Mouse (Mus musculus): ENCODE results near the gene Atp2a1. TPM values are rescaled to one million over a fixed set of nuclear protein-coding genes. Genes with fewer than 3 reads are reported as not detected.
A peak's percentile ranks its signal among the peaks of the same experiment; 100 is the strongest.
"Not testable (repeated sequence)": the region's sequence is repeated elsewhere in the genome, so short reads cannot be mapped to it uniquely, and the experiment has no call there.

The Atp2a1 gene
- polyA plus RNA-seq, 1 experiment from 2014 or later, result 1.3 TPM

GRCm38 (mm10) chr7:126411061-126411460, 51.8 kb downstream of the Atp2a1 start:
- no peak for ATAC-seq (ENCODE audit: insufficient number of reproducible peaks, insufficient read depth, low FRiP score, low read depth)
- H3K4me2 ChIP-seq (ENCODE audit: low read length), result no peak overlapping the region
- no peaks in the 10 kb centered on the region for H3K9me3 ChIP-seq (ENCODE audit: control insufficient read depth, low read length)
- no peaks in the 10 kb centered on the region for H3K4me1 ChIP-seq (ENCODE audit: control insufficient read depth in 2 of 2, insufficient read depth in 2 of 2, low read length in 2 of 2)
- H3K27ac ChIP-seq (replicated peaks in 1 of 2; ENCODE audit: control insufficient read depth in 1 of 2, insufficient read depth in 1 of 2, low read depth in 2 of 2, low read length in 2 of 2), result no peak overlapping the region
- no peaks in the 10 kb centered on the region; the same call in 1 of the 2 replicates for H3K27me3 ChIP-seq (ENCODE audit: control insufficient read depth, insufficient read depth, low read length)
- H3K36me3 ChIP-seq (ENCODE audit: control insufficient read depth, insufficient read depth, low read length), result no peaks in the 10 kb centered on the region
- 85% methylated on average over 4 of the region's 4 CpGs for WGBS
- H3K4me3 ChIP-seq (ENCODE audit: control insufficient read depth in 1 of 2, insufficient read depth in 1 of 2, low read depth in 1 of 2, low read length in 2 of 2), result no peak overlapping the region
- H3K9ac ChIP-seq (ENCODE audit: low read length), result no peak overlapping the region

DNA sequence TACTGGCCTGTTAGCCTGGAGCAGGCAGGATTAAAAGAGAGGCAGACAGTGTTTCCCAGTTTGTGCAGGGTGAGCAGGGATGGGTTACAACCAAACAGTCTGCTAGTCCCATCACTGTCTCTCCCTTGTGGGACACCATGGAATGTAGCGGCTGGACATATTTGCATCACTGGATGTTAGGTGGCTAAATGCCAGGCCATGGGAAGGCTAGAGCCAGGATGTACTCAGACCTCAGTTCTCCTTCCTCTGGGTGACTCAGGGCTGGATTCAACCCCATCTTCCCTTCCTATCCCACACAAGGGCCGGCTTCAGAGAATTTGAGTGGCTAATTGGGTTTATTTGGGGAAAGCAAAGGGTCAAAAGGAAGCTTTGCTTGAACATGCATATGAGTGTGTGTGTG, 54.2 kb downstream of the Atp2a1 start:
- Histone ChIP-seq H3K9me3 (ENCODE audit: control insufficient read depth, low read length) (no peaks in the 10 kb centered on the region), H3K27me3 (ENCODE audit: control insufficient read depth, insufficient read depth, low read length) (no peaks in the 10 kb centered on the region; the same call in 1 of the 2 replicates), H3K27ac (replicated peaks in 1 of 2; ENCODE audit: control insufficient read depth in 1 of 2, insufficient read depth in 1 of 2, low read depth in 2 of 2, low read length in 2 of 2) (no peak overlapping the region), H3K4me1 (ENCODE audit: control insufficient read depth in 2 of 2, insufficient read depth in 2 of 2, low read length in 2 of 2) (no peaks in the 10 kb centered on the region), H3K4me2 (ENCODE audit: low read length) (no peak overlapping the region), H3K4me3 (ENCODE audit: control insufficient read depth in 1 of 2, insufficient read depth in 1 of 2, low read depth in 1 of 2, low read length in 2 of 2) (no peak overlapping the region), H3K36me3 (ENCODE audit: control insufficient read depth, insufficient read depth, low read length) (no peaks in the 10 kb centered on the region), H3K9ac (ENCODE audit: low read length) (no peak overlapping the region)
- no peak for ATAC-seq (ENCODE audit: insufficient number of reproducible peaks, insufficient read depth, low FRiP score, low read depth)
- WGBS, result 69% methylated on average over 2 of the region's 2 CpGs

DNA sequence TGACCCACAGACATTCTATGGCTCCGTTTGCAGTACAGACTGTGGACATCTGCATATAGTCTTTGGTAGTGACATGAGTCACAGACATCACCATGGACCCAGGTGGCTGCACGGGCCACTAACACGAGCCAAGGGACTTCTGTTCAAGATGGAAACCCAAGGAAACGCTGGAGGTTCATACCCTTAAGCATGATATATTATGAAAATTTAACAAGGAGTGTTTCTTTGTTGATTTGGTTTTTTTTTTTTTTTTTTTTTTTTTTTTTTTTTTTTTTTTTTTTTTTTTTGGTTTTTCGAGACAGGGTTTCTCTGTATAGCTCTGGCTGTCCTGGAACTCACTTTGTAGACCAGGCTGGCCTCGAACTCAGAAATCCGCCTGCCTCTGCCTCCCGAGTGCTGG, 60.4 kb downstream of the Atp2a1 start:
- 64% methylated on average over 6 of the region's 8 CpGs for WGBS
- ATAC-seq (ENCODE audit: insufficient number of reproducible peaks, insufficient read depth, low FRiP score, low read depth); H3K9me3 ChIP-seq (ENCODE audit: control insufficient read depth, low read length); H3K4me3 ChIP-seq (ENCODE audit: control insufficient read depth in 1 of 2, insufficient read depth in 1 of 2, low read depth in 1 of 2, low read length in 2 of 2); H3K27ac ChIP-seq (replicated peaks in 1 of 2; ENCODE audit: control insufficient read depth in 1 of 2, insufficient read depth in 1 of 2, low read depth in 2 of 2, low read length in 2 of 2); H3K27me3 ChIP-seq (ENCODE audit: control insufficient read depth, insufficient read depth, low read length); H3K4me2 ChIP-seq (ENCODE audit: low read length); H3K9ac ChIP-seq (ENCODE audit: low read length); H3K4me1 ChIP-seq (ENCODE audit: control insufficient read depth in 2 of 2, insufficient read depth in 2 of 2, low read length in 2 of 2); H3K36me3 ChIP-seq (ENCODE audit: control insufficient read depth, insufficient read depth, low read length): not testable (repeated sequence)

GRCm38 (mm10) chr7:126399548-126399947, 63.4 kb downstream of the Atp2a1 start:
- Histone ChIP-seq H3K27me3 (ENCODE audit: control insufficient read depth, insufficient read depth, low read length) (no peaks in the 10 kb centered on the region), H3K4me1 (ENCODE audit: control insufficient read depth in 2 of 2, insufficient read depth in 2 of 2, low read length in 2 of 2) (peaks cover 0 to 8% of the 10 kb centered on the region in 2 experiments; a peak in 3 of 4 replicates), H3K27ac (replicated peaks in 1 of 2; ENCODE audit: control insufficient read depth in 1 of 2, insufficient read depth in 1 of 2, low read depth in 2 of 2, low read length in 2 of 2) (no peak overlapping the region), H3K36me3 (ENCODE audit: control insufficient read depth, insufficient read depth, low read length) (no peaks in the 10 kb centered on the region), H3K4me2 (ENCODE audit: low read length) (no peak overlapping the region), H3K9me3 (ENCODE audit: control insufficient read depth, low read length) (no peaks in the 10 kb centered on the region), H3K9ac (ENCODE audit: low read length) (no peak overlapping the region), H3K4me3 (ENCODE audit: control insufficient read depth in 1 of 2, insufficient read depth in 1 of 2, low read depth in 1 of 2, low read length in 2 of 2) (no peak overlapping the region)
- ATAC-seq (ENCODE audit: insufficient number of reproducible peaks, insufficient read depth, low FRiP score, low read depth), result no peak
- WGBS, result 10% methylated on average over 5 of the region's 5 CpGs

- H3K4me2 ChIP-seq (ENCODE audit: low read length), result no peak overlapping the region
- 0 out of 2 replicates have a peak, but pooled peaks cover 4% of the 10 kb centered on the region for H3K36me3 ChIP-seq (ENCODE audit: control insufficient read depth, insufficient read depth, low read length)
- H3K9me3 ChIP-seq (ENCODE audit: control insufficient read depth, low read length), result no peaks in the 10 kb centered on the region
- no peak for ATAC-seq (ENCODE audit: insufficient number of reproducible peaks, insufficient read depth, low FRiP score, low read depth)
- 84% methylated on average over 4 of the region's 4 CpGs for WGBS
- no peak overlapping the region for H3K9ac ChIP-seq (ENCODE audit: low read length)
- H3K27me3 ChIP-seq (ENCODE audit: control insufficient read depth, insufficient read depth, low read length), result no peaks in the 10 kb centered on the region
- H3K4me1 ChIP-seq (ENCODE audit: control insufficient read depth in 2 of 2, insufficient read depth in 2 of 2, low read length in 2 of 2), result peaks cover 0 to 8% of the 10 kb centered on the region in 2 experiments; a peak in 3 of 4 replicates
- H3K4me3 ChIP-seq (ENCODE audit: control insufficient read depth in 1 of 2, insufficient read depth in 1 of 2, low read depth in 1 of 2, low read length in 2 of 2), result no peak overlapping the region
- no peak overlapping the region for H3K27ac ChIP-seq (replicated peaks in 1 of 2; ENCODE audit: control insufficient read depth in 1 of 2, insufficient read depth in 1 of 2, low read depth in 2 of 2, low read length in 2 of 2)
Measured at GRCm38 (mm10) chr7:126397822-126398221, 65.1 kb downstream of the Atp2a1 start.

- Histone ChIP-seq H3K9ac (ENCODE audit: low read length) (0 out of 2 replicates have a peak overlapping the region, but pooled peaks have one; percentile 31), H3K4me1 (ENCODE audit: control insufficient read depth in 2 of 2, insufficient read depth in 2 of 2, low read length in 2 of 2) (peaks cover 0 to 8% of the 10 kb centered on the region in 2 experiments; a peak in 3 of 4 replicates), H3K4me3 (ENCODE audit: control insufficient read depth in 1 of 2, insufficient read depth in 1 of 2, low read depth in 1 of 2, low read length in 2 of 2) (no peak overlapping the region; a peak in 1 of 4 replicates), H3K27ac (replicated peaks in 1 of 2; ENCODE audit: control insufficient read depth in 1 of 2, insufficient read depth in 1 of 2, low read depth in 2 of 2, low read length in 2 of 2) (peak overlapping the region in 1 of 2 experiments; percentile 44; a peak in 1 of 4 replicates), H3K4me2 (ENCODE audit: low read length) (peak overlapping the region; percentile 53), H3K36me3 (ENCODE audit: control insufficient read depth, insufficient read depth, low read length) (0 out of 2 replicates have a peak, but pooled peaks cover 4% of the 10 kb centered on the region), H3K9me3 (ENCODE audit: control insufficient read depth, low read length) (no peaks in the 10 kb centered on the region), H3K27me3 (ENCODE audit: control insufficient read depth, insufficient read depth, low read length) (no peaks in the 10 kb centered on the region)
- ATAC-seq (ENCODE audit: insufficient number of reproducible peaks, insufficient read depth, low FRiP score, low read depth), result no peak
- WGBS, result 29% methylated on average over 6 of the region's 6 CpGs
Measured at GRCm38 (mm10) chr7:126397221-126397620, 65.7 kb downstream of the Atp2a1 start.

- under 1% methylated on average over 59 of the region's 59 CpGs for WGBS
Measured at GRCm38 (mm10) chr7:126396298-126397119, 66.4 kb downstream of the Atp2a1 start, which contains the start of gene Nfatc2ip. Gene Nfatc2ip, minus strand, starts transcription at chr7:126396737.

More at GRCm38 (mm10) chr7:126396298-126397119, 66.4 kb downstream of the Atp2a1 start, which contains the start of gene Nfatc2ip:
- H3K4me3 ChIP-seq (ENCODE audit: control insufficient read depth in 1 of 2, insufficient read depth in 1 of 2, low read depth in 1 of 2, low read length in 2 of 2), result peak within 1 kb of the TSS; percentile 79 to 91
- H3K4me2 ChIP-seq (ENCODE audit: low read length), result peak within 1 kb of the TSS; percentile 77
- no peaks in the 10 kb centered on the region for H3K9me3 ChIP-seq (ENCODE audit: control insufficient read depth, low read length)
- no peaks in the 10 kb centered on the region for H3K27me3 ChIP-seq (ENCODE audit: control insufficient read depth, insufficient read depth, low read length)
- peaks cover 0 to 8% of the 10 kb centered on the region in 2 experiments; a peak in 3 of 4 replicates for H3K4me1 ChIP-seq (ENCODE audit: control insufficient read depth in 2 of 2, insufficient read depth in 2 of 2, low read length in 2 of 2)
- peak; percentile 100 for ATAC-seq (ENCODE audit: insufficient number of reproducible peaks, insufficient read depth, low FRiP score, low read depth)
- peak within 1 kb of the TSS; percentile 44 to 62; a peak in 2 of 4 replicates for H3K27ac ChIP-seq (replicated peaks in 1 of 2; ENCODE audit: control insufficient read depth in 1 of 2, insufficient read depth in 1 of 2, low read depth in 2 of 2, low read length in 2 of 2)
- 0 out of 2 replicates have a peak, but pooled peaks cover 4% of the 10 kb centered on the region for H3K36me3 ChIP-seq (ENCODE audit: control insufficient read depth, insufficient read depth, low read length)
- H3K9ac ChIP-seq (ENCODE audit: low read length), result peak within 1 kb of the TSS; percentile 76
